Comparison of ENCODE assay signal across 7 mouse cellular contexts in genomic region chr8:123423441-123423840, GRCm38 (mm10). TPM values are rescaled to one million over a fixed set of nuclear protein-coding genes. Genes with fewer than 3 reads are reported as not detected.
DNase-seq lines count a peak whose midpoint lies in the region; ATAC-seq and TF ChIP-seq lines count a peak whose summit lies in the region.

Gene Def8, plus strand, starts transcription at chr8:123423527.

- H3K4me2 ChIP-seq in intestine, embryonic 16.5 days (ENCODE audit: low read depth, low read length) = peak within 1 kb of the TSS; percentile 57
- peak within 1 kb of the TSS; percentile 66 for H3K4me2 ChIP-seq in liver, embryonic 15.5 days

- H3K36me3 ChIP-seq in G1E (replicated peaks) = no peaks in the 10 kb centered on the region
- no peaks in the 10 kb centered on the region for H3K36me3 ChIP-seq in intestine, embryonic 16.5 days (ENCODE audit: control insufficient read depth, insufficient read depth, low read length)
- no peaks in the 10 kb centered on the region for H3K36me3 ChIP-seq in liver, embryonic 15.5 days (replicated peaks)

- WGBS in intestine, embryonic 16.5 days = 78% methylated on average over 7 of the region's 7 CpGs
- 58% methylated on average over 7 of the region's 7 CpGs for WGBS in liver, embryonic 15.5 days (ENCODE audit: insufficient replicate concordance)

- no peak for TF ChIP-seq CTCF in G1E (IDR thresholded peaks at IDR 0.05; ENCODE audit: low read depth, low read length)

- no peak for DNase-seq in G1E (ENCODE audit: low spot score)
- no peak for DNase-seq in adrenal gland, postnatal 14 days
- DNase-seq in gastrocnemius, postnatal 14 days = no peak
- no peak for DNase-seq in right cerebral cortex, postnatal 10 days (ENCODE audit: low spot score in 2 of 2)
- DNase-seq in ovary, postnatal 10 days (ENCODE audit: low spot score) = no peak

- no peaks in the 10 kb centered on the region for H3K9me3 ChIP-seq in G1E (replicated peaks)
- peaks cover 23% of the 10 kb centered on the region for H3K9me3 ChIP-seq in intestine, embryonic 16.5 days (ENCODE audit: control insufficient read depth, low read length)
- peaks cover 22% of the 10 kb centered on the region for H3K9me3 ChIP-seq in liver, embryonic 15.5 days (replicated peaks)

- peak within 1 kb of the TSS; percentile 32; the same call in 1 of the 2 replicates for H3K9ac ChIP-seq in intestine, embryonic 16.5 days (ENCODE audit: low read depth, low read length)
- peak within 1 kb of the TSS; percentile 18; the same call in 1 of the 2 replicates for H3K9ac ChIP-seq in liver, embryonic 15.5 days

- H3K4me1 ChIP-seq in G1E (ENCODE audit: insufficient read depth, low read depth, low read length) = peaks cover 21% of the 10 kb centered on the region
- H3K4me1 ChIP-seq in intestine, embryonic 16.5 days (ENCODE audit: control insufficient read depth, insufficient read depth, low read length) = 0 out of 2 replicates have a peak, but pooled peaks cover 3% of the 10 kb centered on the region
- peaks cover 8% of the 10 kb centered on the region for H3K4me1 ChIP-seq in liver, embryonic 15.5 days (replicated peaks)

- ATAC-seq in G1E (ENCODE audit: extremely low read depth, insufficient number of reproducible peaks, low FRiP score, poor library complexity, severe bottlenecking) = no peak
- no peak for ATAC-seq in intestine, embryonic 16.5 days
- no peak for ATAC-seq in liver, embryonic 15.5 days (ENCODE audit: insufficient read depth)

- intact Hi-C loops in gastrocnemius, postnatal 14 days (cut with DNase I; ENCODE audit: low total_unique reads) = no loop called here

- H3K4me3 ChIP-seq in G1E (ENCODE audit: low read depth, low read length) = peak within 1 kb of the TSS; percentile 52; the same call in 1 of the 2 replicates
- H3K4me3 ChIP-seq in intestine, embryonic 16.5 days (ENCODE audit: low read length) = peak within 1 kb of the TSS; percentile 38
- peak within 1 kb of the TSS; percentile 36 for H3K4me3 ChIP-seq in liver, embryonic 15.5 days (replicated peaks)

- no peak within 1 kb of the TSS for H3K27ac ChIP-seq in intestine, embryonic 16.5 days (ENCODE audit: low read length)
- no peak within 1 kb of the TSS for H3K27ac ChIP-seq in liver, embryonic 15.5 days (replicated peaks)

- peaks cover 20% of the 10 kb centered on the region for H3K27me3 ChIP-seq in G1E (ENCODE audit: insufficient read depth, low read length)
- no peaks in the 10 kb centered on the region for H3K27me3 ChIP-seq in intestine, embryonic 16.5 days (replicated peaks; ENCODE audit: control insufficient read depth, insufficient read depth, low read length)
- H3K27me3 ChIP-seq in liver, embryonic 15.5 days = peaks cover 3% of the 10 kb centered on the region; the same call in 1 of the 2 replicates

RNA-seq across cellular contexts. Expression of gene Def8, which starts in this region (rescaled TPM):
- total RNA-seq in G1E (2014; fragmentation: Nextera tagmentation) (14.4 and 18.6 TPM in 2 replicates), G1E (2017) (12.6 and 15.1 TPM in 2 replicates)
- polyA plus RNA-seq in G1E (2012) = 11.4 and 16.7 TPM in 2 replicates
- total RNA-seq in adrenal gland, postnatal 14 days (2021) = 26.7 and 28.5 TPM in 2 replicates
- 10 to 100 TPM; 36.2 to 36.3 TPM for total RNA-seq in gastrocnemius, postnatal 14 days (2021)
- 26.5 and 27.4 TPM in 2 replicates for polyA plus RNA-seq in intestine, embryonic 16.5 days (2015; fragmentation: Nextera tagmentation; extraction: Ambion mirVana)
- polyA plus RNA-seq in liver, embryonic 15.5 days (2015; fragmentation: Nextera tagmentation; extraction: Ambion mirVana) = 11.7 and 11.9 TPM in 2 replicates
